Mouse (Mus musculus) mature B cell (primary cell): ENCODE data around the gene Fkbp15.

Experiments used
- in situ Hi-C: fragments of 300-500 bp; cut with MboI; formaldehyde crosslinking; loops from 2 replicates; pipeline ENCODE4 v1.14.3; 2019

Gene Fkbp15

DNA sequence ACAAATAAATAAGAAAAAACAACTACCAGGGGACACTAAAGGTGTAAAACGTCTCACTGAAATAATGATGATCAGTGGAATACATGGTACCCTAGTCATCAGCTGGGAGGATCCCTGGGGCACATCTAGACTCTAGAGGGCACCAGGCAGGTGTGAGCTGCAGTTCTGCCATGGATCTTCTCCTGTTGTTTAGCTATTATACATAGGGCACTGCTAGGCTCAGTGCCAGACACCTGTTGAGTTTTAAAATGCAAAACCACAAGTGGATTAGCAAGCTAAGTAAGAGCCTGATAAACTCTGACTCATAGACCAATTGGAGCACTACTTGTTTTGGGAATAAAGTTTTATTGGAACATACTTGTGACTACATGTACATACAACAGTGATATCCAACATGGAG lies 42.1 kb downstream of the Fkbp15 start:
- in situ Hi-C loops: no loop called here

DNA sequence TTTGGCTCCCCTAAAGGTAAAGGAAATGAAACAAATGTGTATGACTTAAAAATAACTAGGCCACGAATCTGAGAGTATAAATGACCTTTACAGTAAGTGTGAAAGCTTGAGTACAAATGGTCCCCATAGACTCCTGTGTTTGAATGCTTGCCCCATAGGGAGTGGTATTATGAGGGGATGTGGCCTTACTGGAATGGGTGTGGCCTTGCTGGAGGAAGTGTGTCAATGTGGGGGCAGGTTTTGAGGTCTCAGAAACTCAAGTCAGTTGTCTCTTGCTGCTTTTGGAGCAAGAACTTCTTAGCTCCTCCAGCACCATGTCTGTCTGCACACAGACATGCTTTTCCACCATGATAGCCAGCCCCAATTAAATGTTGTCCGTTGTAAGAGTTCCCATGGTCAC lies 43.9 kb downstream of the Fkbp15 start:
- in situ Hi-C loops: no loop called here

DNA sequence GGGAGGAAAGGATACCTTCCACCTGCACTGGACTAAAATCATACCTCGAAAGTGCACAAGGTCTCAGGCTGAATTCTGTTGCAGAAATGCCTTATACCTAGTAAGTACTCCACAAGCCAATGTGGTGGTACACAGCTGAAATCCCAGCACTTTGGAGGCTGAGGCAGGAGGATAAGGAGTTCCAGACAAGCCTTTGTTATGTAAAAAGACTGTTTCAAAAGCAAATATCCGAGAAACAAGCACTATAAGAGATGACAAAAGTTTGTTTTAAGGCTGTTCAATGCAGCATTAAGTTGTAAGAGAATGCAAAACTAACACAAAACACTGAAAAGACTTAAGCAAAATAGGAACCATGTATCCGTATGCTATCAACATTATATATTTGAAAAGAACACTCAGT lies 45.8 kb downstream of the Fkbp15 start:
- in situ Hi-C loops: no loop called here

DNA sequence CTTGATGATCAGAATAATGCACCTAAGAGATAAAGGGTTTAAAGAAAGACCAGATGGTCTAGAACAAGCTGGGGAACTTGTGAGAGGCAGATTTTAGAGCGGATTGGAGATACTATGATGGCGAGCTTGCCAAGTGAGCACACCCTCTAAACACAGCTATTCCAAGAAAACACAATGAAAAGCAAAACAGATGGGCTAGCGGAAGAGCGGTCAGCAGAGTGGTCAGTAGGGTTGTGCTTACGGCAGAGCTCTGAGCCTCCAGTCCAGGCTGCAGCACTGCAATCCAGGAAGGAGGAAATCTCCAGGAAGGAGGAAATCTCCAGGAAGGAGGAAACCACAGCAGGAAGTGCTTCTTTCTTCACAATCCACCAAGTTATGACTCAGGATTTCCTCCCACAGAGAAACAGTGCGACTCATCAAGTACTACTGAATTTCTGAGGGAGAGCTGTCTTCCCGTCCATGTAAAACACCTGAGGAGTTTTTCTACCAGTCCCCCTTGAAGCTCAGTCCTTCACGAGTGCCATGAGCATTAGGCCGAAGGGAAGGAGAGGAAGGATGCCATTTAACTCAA lies 46.6 kb downstream of the Fkbp15 start:
- in situ Hi-C loops: no loop called here

DNA sequence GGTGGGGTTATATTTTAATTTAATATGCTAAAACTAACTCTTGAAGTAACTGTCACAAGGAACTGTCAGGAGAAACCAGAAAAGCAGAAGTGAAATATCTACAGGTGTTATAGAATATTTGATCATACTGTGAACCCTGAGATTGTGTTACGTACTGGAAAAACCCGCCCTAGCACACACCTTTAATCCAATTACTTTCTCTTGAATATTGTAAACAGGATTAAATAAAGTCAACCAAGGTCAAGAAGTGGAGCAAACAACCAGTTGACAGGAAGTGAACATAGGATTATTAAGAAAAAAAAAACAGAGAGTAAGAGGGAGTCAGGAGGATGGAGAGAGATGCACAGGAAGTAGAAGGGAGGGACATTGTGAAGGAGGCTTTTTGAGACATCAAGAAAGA lies 47.5 kb downstream of the Fkbp15 start:
- in situ Hi-C loops: no loop called here

DNA sequence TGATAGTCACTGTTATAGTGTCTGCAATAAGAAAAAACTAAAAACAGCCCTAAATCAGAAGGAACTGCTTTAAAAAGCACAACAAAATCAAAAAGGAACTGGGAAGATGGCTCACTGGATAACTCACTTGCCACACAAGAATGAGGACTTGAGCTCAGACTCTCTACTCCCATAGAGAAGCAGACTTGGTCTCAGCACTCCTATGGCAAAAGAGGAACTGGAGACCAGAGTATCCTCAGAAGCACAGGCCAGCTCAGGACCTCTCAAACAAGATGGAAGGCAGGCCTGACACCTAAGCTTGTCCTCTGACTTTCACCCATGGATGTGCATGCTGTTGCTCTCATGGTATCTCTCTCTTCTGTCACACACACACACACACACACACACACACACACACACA lies 51.9 kb downstream of the Fkbp15 start:
- in situ Hi-C loops: no loop called here

DNA sequence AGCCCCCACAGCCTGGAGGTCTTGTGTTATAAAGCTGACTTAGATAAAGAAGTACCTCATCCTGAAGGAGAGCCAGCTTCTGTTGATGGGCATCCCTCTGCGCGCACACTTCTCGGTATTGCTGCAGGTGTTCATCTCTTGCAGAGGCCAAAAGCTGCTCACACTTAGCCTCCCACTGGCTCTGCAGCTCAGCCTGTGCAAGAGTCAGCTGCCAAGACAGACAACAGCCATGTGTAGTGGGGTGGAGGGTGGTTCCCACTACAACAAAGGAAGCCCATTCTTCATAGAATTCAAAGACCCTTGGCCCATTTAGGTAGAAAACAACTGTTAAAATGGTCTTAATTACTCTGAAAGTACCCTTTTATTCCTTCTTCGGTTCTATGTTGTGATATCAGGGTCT lies 53.5 kb downstream of the Fkbp15 start:
- in situ Hi-C loops: no loop called here

DNA sequence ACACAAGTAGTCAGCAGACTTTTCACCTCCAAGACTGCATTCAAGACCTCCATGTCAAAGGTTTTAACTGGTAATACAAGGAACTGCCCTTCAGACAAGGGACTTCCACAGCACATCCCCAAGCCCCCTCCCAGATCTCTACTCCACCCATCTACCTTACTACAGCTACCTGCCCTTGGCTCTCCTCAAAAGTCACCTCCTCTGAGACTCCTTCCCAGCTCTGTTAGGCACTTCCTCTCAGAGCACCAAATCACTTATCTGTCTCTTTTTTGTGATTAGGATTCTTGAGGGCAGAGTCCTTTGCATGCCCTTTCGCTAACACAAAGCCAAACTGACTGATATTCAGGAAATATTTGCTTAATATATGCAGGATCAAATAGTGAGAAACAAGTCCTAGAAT lies 54.0 kb downstream of the Fkbp15 start:
- in situ Hi-C loops: no loop called here

DNA sequence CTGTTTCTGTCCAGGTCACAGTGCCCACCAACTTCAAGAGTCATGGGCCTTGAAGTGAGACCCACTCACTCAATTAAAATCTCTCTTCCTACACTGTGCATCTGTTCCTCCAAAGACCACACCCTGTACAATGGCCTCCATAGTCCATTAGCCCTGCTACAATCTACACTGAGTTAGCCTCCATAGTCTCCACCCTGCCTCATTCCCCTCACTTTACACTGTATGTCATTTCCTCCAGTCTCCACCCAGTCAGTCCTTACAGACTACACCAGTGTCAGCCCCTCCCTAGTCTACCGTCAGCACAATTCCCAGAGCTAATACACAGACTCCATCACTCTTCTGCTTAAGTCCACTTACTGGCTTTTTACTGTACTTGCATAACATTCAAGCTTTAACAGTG lies 57.1 kb downstream of the Fkbp15 start:
- in situ Hi-C loops: no loop called here

DNA sequence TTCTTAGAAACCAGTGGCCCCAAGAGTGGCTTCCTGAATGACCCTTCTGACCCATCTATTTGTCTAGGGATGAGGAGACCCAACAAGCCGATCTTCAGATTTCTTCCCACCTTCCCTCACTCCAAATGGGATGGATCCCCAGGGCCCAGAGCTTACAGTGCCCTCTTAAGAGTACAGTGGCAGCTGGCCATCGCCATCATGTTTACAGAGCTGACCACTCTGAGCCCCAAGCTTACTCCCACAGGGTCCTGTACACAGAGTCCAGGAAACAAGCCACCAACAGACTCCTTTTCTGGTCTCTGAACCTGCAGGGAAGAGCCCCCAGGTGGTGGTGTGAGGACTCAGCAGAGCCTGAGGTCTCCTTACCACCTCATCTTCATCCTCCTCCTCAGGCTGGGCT lies 57.6 kb downstream of the Fkbp15 start:
- in situ Hi-C loops: no loop called here

DNA sequence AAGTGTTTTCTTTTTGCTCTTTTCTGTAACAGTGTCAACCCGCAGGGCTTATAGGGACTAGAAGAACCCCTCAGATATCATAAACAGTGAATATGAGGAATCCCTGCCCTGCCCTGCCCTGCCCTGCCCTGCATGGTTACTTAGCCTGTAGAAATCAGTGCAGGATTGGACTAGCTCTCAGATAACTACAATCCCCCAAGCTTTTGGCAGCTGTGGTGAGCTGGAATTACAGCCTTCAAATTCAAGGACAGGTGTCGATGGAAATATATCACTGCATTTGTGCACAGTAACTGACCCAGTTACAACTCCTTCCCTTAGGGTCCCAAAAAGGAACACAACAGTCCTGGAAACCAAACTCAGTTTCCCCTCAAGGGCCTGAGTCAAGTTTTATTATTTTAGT lies 60.3 kb downstream of the Fkbp15 start:
- in situ Hi-C loops: no loop called here

DNA sequence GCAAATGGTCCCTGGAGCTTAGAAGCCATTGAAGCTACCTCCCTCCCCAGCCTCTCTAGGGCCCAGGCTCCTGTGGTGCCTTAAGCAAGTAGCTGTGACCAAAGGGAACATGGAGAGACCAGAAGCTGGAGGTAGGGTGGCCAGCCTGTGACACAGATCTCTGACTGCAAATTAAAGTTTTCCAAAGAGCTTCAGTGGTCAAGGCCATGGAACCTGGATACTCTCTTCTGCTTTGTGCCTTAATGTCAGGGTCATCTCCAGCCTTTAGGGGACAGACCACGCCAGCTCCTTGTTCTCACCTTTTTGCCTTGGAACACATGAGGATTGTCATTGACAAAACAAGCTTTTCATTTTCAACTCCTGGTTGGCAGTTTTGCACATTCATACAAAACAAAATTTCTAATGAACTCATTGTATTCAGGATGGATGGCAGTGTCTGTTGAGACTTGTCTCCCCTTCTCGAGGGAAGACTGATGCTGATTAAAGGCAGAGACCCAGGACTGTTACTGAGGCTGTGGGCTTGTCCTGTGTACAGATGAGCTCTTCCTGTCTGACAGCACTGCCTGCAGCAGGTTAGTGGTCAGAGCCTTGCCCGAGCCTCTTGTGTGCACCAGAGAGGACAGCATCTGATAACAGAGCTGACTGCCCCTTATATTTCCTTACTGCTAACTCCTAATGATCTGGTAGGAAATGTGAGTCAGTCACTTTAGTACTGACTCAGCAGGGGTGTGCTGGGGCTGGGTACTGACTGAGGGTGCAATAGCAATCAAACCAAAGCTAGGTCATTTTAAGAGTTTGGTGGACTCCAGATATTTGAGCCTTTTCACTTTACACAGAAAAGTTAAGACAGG lies 62.8 kb downstream of the Fkbp15 start:
- in situ Hi-C loops: no loop called here

DNA sequence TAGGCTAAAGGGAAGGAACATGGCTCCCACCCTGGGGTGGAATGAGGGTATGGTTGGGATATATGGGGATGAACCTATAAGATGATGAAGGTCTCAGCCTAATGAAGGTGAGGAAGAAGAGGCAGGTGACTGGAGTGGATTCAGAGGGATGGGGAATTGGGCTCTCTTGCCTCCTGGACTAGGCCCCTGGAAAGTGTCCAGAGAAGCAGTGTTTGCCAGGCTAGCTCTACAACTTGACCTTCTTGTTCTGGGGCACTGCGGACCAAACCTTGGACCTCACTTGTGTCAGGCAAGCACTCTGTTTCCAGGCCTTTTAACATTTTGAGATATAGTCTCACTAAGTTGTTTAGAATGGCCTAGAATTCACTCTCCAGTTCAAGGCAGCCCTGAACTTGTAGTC lies 65.6 kb downstream of the Fkbp15 start:
- in situ Hi-C loops: no loop called here

DNA sequence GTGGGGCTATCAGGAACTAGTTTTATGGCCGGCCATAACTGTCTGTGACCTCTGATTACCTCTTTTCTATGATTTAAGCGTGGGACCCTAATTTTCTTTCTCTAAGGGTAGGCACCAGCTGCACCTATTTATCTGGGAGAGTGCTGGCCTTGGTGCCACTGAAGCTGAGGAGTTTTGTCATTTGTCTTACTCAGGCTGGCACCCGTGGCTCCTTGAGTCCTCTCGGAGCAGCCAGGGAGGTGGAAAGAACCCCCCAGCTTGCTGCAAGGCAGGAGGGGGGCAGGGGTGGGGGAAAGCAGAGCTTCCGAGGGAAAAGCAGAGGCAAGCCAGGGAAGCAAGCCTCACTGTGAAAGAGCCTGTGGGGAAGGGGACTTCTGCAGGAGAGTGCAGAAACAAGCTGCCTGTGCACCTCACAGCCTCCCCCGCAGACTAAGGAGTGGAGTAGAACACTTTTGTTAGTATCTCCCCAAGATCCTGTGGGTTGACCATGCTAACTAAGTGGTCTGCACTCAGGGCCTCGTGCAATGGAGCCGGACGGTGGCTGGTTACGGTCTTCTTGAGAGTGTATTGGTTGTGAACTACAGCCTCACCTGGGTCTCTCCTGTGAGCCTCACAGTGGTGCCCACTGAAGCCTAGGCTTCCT lies 67.0 kb downstream of the Fkbp15 start:
- in situ Hi-C loops: no loop called here

DNA sequence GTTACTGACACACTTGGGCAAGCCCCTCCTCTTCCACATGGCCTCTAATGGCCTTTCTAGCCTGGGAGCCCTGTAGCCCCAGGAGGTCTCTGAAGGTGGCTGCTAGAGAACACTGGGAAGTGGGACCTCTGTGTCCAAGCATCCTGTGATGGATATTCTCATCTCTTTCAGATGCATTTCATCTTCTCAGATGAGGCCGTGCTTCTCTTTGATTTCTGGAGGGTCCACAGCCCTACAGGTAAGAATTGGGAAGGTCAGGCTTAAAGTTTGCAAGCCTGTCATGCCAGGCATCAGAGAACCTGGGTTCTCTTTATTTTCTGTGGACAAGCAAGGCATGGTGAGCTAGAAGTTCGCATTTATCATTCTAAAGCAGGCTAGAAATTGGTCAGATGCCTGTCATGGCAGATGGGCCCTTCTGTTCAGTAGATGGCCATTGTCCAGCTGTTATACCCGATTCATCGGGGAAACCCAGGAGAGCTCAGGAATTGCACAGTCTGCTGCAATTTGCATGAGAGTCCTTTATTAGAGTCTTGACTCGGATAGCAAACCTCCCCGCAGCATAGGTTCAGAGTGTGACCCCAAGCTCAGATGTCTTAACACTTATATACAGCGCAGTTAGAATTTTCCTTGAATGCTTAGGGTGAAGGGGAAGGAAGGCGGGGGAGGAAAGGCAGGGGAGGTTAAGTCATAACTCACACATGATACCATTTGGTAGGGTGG lies 67.7 kb downstream of the Fkbp15 start:
- in situ Hi-C loops: no loop called here

DNA sequence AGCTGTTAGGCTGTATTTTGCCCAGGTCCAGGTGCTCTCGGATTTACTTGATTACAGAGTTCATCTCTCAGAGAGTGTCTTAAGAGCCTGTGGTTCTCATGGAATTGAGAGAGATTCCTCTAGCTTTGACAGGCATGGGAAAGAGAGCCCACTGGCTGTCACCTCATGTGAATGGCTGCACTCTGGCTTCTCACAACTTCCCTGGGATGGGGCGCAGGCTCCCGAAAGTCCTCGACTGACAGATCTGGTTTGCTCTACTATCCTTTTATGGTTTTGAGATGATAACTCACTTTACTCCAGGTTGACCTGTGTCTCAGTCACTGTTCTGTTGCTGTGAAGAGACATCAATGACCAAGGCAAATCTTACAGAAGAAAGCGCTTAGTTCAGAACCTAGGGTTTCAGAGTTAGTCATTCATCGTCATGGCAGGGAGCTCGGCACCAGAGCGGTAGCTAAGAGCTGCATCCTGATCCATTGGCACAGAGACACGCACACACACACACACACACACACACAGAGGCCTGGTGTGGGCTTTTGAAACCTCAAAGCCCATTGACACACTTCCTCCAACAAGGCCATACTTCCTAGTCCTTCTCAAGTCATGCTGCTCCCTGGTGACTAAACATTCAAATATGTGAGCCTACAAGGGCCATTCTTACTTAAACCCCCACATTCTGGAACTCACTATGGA lies 69.4 kb downstream of the Fkbp15 start:
- in situ Hi-C loops: no loop called here

DNA sequence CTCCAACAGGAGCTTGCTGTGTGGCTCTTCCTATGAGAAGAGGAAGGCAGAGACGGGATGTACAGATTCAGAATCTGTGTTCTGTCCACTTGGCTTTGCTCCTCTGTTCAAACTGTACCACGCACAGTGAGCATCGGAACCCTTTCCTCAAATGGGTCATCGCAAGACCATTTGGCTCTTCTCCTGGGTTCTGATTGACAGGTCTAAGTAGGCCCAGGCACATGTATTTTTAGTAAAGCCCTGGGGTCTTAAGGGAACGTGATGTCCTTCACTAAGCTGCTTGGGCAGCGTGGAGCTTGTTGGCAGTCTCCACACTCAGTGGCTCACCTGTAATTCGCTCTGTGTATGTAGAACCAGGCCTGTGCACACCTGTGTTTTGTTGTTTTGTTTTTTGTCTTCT lies 71.1 kb downstream of the Fkbp15 start:
- in situ Hi-C loops: no loop called here

DNA sequence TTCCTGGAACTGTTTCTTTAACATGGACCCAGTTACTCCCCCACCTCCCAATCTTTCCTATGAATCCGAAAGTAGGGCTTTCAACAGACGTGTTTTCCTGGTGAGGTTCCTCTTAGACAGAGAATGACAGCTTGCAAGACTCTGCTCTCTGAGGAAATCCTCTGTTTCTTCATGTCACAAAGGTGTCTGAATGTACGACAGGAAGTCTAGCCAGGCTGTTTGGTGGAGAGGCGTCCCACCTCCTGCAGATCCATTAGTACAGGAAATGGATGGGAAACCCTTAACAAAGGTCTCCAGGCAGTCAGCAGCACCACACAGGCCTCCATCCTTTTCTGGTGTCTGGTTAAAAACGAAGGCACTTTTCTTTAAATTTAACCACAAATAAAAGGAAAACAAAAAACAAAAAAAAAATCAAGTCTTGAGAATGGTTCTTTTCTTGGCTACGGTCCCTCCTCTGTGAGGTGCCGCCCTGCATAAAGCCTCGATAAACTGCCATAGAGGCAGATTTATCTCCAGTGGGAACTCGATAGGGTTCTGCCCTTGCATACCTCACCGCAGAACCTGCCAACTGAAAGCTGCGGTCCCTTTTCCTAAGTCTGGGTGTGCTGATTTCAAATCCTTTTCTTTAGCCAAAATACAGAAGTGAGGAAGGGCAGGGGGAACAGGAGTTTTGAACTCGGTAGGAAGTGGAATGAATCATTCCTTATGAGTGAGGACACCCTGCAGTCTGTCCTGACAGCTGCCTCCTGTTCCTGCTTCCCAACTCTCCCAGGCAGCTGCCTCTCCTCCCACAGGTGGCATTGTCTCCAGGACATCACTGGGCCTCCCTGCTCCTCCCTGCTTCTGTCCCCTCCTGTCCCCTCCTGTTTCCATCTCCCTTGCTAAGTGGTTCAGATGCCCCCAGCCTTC lies 73.1 kb downstream of the Fkbp15 start:
- in situ Hi-C loops: no loop called here

DNA sequence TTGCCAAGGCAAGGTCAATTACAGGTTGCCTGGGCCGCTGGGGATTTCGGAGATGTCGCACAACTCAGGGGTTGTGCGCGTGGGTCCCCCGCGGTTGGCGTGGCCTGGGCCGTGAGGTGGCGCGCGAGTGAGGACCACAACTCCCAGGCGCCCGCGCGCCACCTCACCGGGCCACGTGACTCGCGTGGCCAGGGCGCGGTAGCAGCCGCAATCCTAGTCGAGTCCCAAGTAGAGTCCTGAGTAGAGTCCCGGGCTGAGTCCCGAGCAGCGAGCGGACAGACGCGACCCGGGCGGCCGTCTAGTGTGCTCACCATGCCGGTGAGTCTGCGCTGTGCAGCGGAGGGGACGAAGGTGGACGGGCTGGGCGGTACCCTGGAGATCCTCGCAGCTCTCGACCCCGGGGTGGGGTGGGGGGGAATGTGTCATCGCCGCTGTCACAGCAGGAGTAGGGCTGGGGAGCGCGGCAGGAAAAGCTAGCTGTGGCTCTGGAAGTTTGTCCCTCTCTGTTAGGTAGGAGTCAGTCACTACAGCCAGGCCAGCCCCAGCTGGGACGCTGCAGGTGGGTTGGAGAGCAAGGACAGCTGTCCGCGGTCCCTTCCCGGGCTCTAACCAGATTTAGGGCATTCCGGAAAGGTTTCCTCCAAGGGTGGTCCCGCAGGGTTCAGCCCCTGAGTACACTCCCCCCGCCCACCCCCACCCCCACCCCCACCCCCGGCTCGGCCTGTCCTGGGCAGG lies 73.9 kb downstream of the Fkbp15 start:
- in situ Hi-C loops: no loop called here

DNA sequence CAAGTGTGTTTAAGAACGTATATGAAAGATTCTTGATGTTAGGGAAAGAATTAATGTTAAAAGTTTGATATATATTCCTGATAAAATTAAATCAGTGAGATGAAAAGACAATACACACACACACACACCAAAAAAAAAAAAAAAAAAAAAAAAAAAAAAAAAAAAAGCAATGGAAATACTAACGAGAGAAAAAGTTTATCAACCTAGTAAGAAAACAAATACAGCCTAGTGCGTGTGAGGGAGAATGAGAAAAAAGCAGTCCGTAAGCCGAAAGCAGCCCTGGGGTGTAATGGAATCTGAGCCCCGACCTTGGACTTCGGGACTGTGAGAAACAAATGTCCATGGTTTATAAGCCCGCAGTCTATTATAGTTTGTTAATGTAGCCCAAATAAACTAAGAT lies 74.8 kb downstream of the Fkbp15 start:
- in situ Hi-C loops: no loop called here
